Mouse (Mus musculus) lung, adult 2 months (tissue): ENCODE measurements around the gene Dpp6.

Experiments used
- CTCF ChIP-seq: fragments of 200-500 bp; IDR thresholded peaks from 2 replicates; pipeline ENCODE4 v1.5.1; 2011; ENCODE audit warnings: mild to moderate bottlenecking, low read length, control low read depth; ENCODE audit not compliant: insufficient read depth
- POLR2A ChIP-seq: fragments of 200-500 bp; IDR thresholded peaks from 2 replicates; pipeline ENCODE4 v1.6.1; 2011; ENCODE audit warnings: low read depth, mild to moderate bottlenecking, control low read depth, low read length, borderline replicate concordance; ENCODE audit errors: extremely low read depth

DNA sequence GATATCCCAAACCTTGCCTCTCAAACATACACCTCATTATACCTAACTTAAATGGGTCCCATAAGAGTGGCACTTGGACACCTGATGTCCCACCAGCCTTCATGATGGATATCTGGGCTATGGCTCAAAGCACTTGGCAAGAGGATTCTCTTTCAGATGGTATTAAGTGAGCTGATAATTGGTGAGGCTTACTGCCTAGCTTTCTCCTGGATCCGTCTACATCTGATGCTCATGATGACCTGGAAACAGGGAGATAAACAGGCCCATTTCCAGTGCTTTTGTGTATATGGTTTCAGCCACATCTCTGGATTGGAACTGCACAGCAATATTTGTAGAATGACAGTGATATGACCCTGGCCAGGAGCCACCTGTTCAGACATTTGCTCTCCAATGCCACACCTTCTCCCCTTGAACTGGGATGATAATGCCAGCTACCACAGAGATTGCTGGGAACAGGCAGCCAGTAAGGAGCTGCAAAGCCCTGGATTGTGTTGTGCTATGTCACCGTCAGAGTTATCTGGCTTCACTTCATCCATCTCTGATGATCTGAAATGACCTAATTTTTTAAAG lies 317.5 kb downstream of the Dpp6 start:
- no peak for TF ChIP-seq CTCF
- no peak for TF ChIP-seq POLR2A
